24 mouse cellular contexts compared by ENCODE assay signal in genomic region chr2:170768699-170769098, GRCm38 (mm10). TPM values are rescaled to one million over a fixed set of nuclear protein-coding genes. Genes with fewer than 3 reads are reported as not detected.
"Had no signal": no experiment of that assay in that cellular context is flagged by ENCODE, and none has a peak within 500 bp of the region (broad histone marks: within the 10 kb centered on the region; RNA-seq: fewer than 3 reads in every experiment).

No protein-coding gene starts in this region.

- H3K27me3 ChIP-seq: limb, embryonic 15.5 days; midbrain, embryonic 13.5 days; neural tube, embryonic 12.5 days; neural tube, embryonic 15.5 days had no signal

- H3K4me3 ChIP-seq: limb, embryonic 12.5 days; limb, embryonic 15.5 days; midbrain, embryonic 13.5 days; neural tube, embryonic 12.5 days; neural tube, embryonic 15.5 days had no signal

- H3K27ac ChIP-seq: limb, embryonic 12.5 days; limb, embryonic 15.5 days; liver, embryonic 14.5 days; macrophage; midbrain, embryonic 13.5 days; neural tube, embryonic 12.5 days; neural tube, embryonic 15.5 days; stomach, postnatal 0 days had no signal

- H3K9me3 ChIP-seq: limb, embryonic 12.5 days; limb, embryonic 15.5 days; midbrain, embryonic 13.5 days; neural tube, embryonic 12.5 days; neural tube, embryonic 15.5 days had no signal

- ATAC-seq: inflammation-experienced regulatory T-cells, adult 6 months; intestine, embryonic 16.5 days; liver, postnatal 0 days; midbrain, embryonic 13.5 days had no signal

- H3K36me3 ChIP-seq: limb, embryonic 12.5 days; limb, embryonic 15.5 days; midbrain, embryonic 13.5 days; neural tube, embryonic 12.5 days; neural tube, embryonic 15.5 days had no signal

- H3K4me2 ChIP-seq: limb, embryonic 12.5 days; limb, embryonic 15.5 days; liver, embryonic 11.5 days; midbrain, embryonic 13.5 days; neural tube, embryonic 12.5 days; neural tube, embryonic 15.5 days had no signal

- DNase-seq: kidney, adult 18-20 months; kidney, adult 9 months; kidney, postnatal 14 days; kidney, postnatal 4 days; left cerebral cortex, postnatal 4 days; liver, postnatal 0 days; right cerebral cortex, adult 18-20 months; right cerebral cortex, postnatal 14 days; right cerebral cortex, postnatal 4 days; thymus, adult 2 months; thymus, postnatal 14 days; thymus, postnatal 4 days had no signal

- H3K9ac ChIP-seq: limb, embryonic 12.5 days; limb, embryonic 15.5 days; liver, embryonic 14.5 days; liver, postnatal 0 days; midbrain, embryonic 13.5 days; neural tube, embryonic 12.5 days; neural tube, embryonic 15.5 days had no signal

RNA-seq across cellular contexts. Expression of gene Dok5, which starts 37.1 kb away (rescaled TPM):
- total RNA-seq: megakaryocyte-erythroid progenitor cell, adult 5-6 weeks had no signal
- polyA plus RNA-seq: inflammation-experienced regulatory T-cells, adult 6 months; macrophage had no signal
